Mouse (Mus musculus) bone marrow, adult 2 months (tissue): ENCODE measurements around the gene Ubp1.

Experiments
- CTCF ChIP-seq: fragments of 200-500 bp; IDR thresholded peaks from 2 replicates; pipeline ENCODE4 v1.5.1; 2011; ENCODE audit warnings: low read length, control low read depth; ENCODE audit not compliant: control insufficient read depth, insufficient read depth
- POLR2A ChIP-seq: fragments of 200-500 bp; IDR thresholded peaks from 2 replicates; pipeline ENCODE4 v1.6.1; 2011; ENCODE audit warnings: low read depth, mild to moderate bottlenecking, control low read depth, low read length, borderline replicate concordance; ENCODE audit not compliant: control insufficient read depth

DNA sequence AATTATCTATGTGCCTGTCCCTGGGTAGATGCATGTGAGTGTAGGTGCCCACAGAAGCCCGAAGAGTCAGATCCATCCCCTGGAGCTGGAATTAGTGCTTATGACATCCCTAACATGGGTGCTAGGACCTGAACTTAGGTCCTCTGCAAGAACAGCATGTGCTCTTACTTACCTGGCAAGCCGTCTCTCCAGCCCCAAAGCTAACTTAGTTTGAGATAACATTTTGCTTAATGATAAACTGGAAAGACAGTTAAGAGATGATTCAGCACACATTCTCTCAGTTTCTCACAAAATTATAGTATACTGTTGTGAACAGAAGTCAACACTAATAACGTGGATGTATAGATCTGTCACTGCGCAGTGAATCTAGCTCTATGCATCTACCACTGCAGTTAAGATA is 36.1 kb downstream of the Ubp1 start:
- no peak for TF ChIP-seq CTCF
- no peak for TF ChIP-seq POLR2A
